Mouse (Mus musculus) bone marrow, adult 2 months (tissue): ENCODE measurements around the gene Gm10382. TPM values are rescaled to one million over a fixed set of nuclear protein-coding genes. Genes with fewer than 3 reads are reported as not detected.

Experiments
- H3K27ac ChIP-seq: fragments of 200-500 bp; 2 replicates; pipeline ENCODE4 v1.5.1; 2012; ENCODE audit warnings: low read depth, mild to moderate bottlenecking, control low read depth, inconsistent platforms, low read length; ENCODE audit not compliant: control insufficient read depth, poor library complexity, insufficient read depth
- H3K4me1 ChIP-seq: fragments of 200-500 bp; 2 replicates; pipeline ENCODE4 v1.6.1; 2011; ENCODE audit warnings: low read length; ENCODE audit not compliant: control insufficient read depth, insufficient read depth
- H3K4me3 ChIP-seq: fragments of 200-500 bp; replicated peaks from 2 replicates; pipeline ENCODE3; 2011; ENCODE audit warnings: mild to moderate bottlenecking, low read depth, low read length, control low read depth; ENCODE audit not compliant: control insufficient read depth
- CTCF ChIP-seq: fragments of 200-500 bp; IDR thresholded peaks from 2 replicates; pipeline ENCODE4 v1.5.1; 2011; ENCODE audit warnings: low read length, control low read depth; ENCODE audit not compliant: control insufficient read depth, insufficient read depth
- POLR2A ChIP-seq: fragments of 200-500 bp; IDR thresholded peaks from 2 replicates; pipeline ENCODE4 v1.6.1; 2011; ENCODE audit warnings: low read depth, mild to moderate bottlenecking, control low read depth, low read length, borderline replicate concordance; ENCODE audit not compliant: control insufficient read depth
- WGBS: fragments of 180-500 bp; shearing (Covaris S2); methylation state at CpG from one replicate; pipeline ENCODE4 v1.1.7; 2018; 5-methylcytosine and 5-hydroxymethylcytosine counted together
- polyA plus RNA-seq: library from polyadenylated mRNA; stranded (reverse); fragments of >200 nt; gene quantifications from 2 replicates; pipeline ENCODE4 v1.2.4, GENCODE M21; 2011; ENCODE audit warnings: low replicate concordance; ENCODE audit not compliant: missing spikeins, insufficient read depth, insufficient read length

Gene Gm10382
- polyA plus RNA-seq: not detected in 2 replicates

DNA sequence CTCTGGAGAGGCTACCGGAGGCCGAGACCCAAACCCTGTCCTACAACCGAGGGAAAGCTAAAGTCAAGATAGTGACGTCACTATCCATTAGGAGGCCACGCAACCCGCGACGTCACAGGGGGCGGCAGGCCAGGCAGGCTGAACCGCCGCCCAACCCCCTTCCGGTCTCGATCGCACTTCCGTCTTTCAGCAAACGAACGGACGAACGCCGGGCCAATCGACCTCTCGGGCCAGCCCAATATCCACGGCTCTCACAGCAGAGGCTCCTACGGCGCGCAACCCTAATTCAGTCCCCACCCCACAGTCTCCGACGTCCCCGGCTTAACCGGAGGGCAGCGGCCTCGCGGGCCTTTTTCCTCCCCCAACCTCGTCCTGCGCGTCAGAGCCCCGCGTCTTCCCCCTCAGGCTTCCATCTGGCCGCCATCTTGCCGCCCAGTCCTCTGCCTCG is at the start of gene Gm10382:
Gene Gm10382 (plus strand): TSS at position 192 of the 448 bp plus-strand sequence.
- H3K4me3 ChIP-seq: peak within 1 kb of the TSS; percentile 83
- WGBS: under 1% methylated on average over 41 of the region's 41 CpGs
- H3K4me1 ChIP-seq: peaks cover 1% of the 10 kb centered on the region; the same call in 1 of the 2 replicates
- peak within 1 kb of the TSS; percentile 100 for H3K27ac ChIP-seq
- TF ChIP-seq CTCF (no peak), POLR2A (no peak; the same call in 1 of the 2 replicates)

DNA sequence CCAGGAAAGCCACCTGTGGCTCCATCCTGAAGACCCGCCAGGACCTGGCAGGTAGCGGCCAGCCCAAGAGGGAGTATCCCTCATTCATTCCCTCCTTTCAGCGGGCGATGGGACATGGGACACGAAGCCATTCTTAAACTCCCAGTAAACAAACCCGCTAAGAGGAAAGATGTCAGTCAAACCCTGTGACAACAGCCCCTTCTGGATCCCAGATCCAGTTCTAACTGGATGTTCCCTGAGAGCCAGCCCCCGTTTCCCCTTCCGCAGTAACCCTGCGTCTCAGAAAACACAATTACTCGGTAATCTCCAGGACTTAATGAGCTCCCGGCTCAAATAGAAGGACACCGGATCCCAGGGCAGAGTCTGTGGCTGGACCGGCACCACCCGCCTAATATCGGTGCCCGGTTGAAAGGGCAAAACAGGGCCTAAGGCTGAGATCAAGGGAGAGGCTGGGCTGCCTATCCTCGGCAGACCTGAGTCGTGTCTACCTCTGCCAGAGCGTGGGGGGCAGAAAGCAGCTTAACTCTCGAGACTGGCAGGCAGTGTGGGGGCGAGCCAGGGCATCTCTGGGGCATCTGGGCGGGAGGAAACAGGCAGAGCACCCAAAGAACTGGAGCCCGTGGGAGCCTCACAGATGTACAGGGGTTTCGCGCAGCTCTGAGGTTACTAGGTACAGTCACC is 49.1 kb upstream of the Gm10382 start:
- peak overlapping the region; percentile 93 for H3K4me3 ChIP-seq
- peaks cover 8% of the 10 kb centered on the region; the same call in 1 of the 2 replicates for H3K4me1 ChIP-seq
- TF ChIP-seq CTCF (no peak), POLR2A (no peak)
- peak overlapping the region; percentile 57 for H3K27ac ChIP-seq
- WGBS: 2% methylated on average over 25 of the region's 25 CpGs

DNA sequence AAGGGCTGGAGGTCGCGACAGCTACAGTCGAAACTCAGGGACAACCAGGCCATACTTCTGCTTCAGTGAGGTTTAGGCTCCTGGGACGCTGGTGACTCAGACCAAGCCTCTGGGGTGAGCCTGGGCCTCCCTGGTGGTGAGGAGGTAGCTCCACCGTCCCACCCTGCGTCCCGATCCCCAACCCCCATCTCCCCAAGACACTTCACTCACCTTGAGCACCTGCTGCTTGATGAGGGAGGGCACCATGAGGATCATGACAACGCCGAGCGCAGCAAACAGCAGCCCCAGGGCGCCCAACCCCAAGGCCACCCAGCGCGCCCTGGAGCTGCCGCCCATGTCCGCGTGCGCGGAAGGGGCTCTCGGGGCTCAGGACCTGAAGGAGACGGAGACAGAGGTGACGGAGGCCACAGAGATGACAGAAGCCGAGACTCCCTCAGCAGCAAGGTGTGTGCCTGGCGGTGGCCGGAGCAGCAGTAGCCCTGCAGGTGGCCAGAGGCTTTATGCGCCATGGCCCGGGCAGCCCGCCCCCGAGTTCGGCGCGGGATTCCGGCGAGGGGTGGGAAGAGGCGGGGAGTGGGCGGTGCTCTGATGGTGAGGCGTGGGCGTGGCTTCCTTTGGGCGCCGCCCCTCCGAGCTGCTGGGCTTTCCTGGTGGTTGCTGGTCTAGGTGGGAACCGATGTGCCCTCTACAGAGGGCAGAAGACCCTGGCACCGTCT is 48.4 kb upstream of the Gm10382 start, which contains the start of gene Scarb1:
Gene Scarb1 (minus strand): TSS at position 548 of the 716 bp plus-strand sequence.
- under 1% methylated on average over 42 of the region's 42 CpGs for WGBS
- Histone ChIP-seq H3K4me3 (peak within 1 kb of the TSS; percentile 93), H3K4me1 (peaks cover 8% of the 10 kb centered on the region; the same call in 1 of the 2 replicates), H3K27ac (peak within 1 kb of the TSS; percentile 57)
- TF ChIP-seq POLR2A (peak; percentile 72; the same call in 1 of the 2 replicates), CTCF (no peak)

DNA sequence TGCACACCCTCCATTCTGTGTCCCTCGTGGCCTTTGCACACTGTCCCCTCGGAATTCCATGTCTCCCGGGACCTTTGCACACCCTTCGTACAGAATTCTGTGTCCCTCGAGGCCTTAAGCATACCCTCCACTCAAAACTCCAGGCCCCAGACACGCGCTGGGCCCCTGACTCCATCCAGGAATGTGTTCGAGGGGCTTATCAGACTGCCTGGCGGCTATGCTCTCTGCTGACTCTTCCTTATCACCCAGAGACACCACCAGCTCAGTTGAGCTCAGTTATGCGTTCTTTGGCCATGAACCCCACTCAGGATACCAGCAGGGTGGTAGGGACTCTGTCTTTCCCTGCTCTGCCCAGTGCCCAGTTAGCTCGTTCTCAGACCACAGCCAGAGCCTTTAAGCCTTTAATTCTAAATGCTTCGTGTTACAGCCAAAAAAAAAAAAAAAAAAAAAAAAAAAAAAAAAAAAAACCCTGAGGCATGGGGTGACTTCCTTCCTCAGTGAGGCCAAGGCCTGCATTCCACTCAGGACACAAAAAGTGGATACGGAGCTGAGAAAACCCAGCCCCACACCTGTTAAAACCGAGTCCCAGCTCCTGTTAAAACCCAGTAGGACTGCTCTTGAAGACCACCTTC is 47.5 kb upstream of the Gm10382 start:
- Histone ChIP-seq H3K4me3 (no peak overlapping the region), H3K4me1 (peaks cover 8% of the 10 kb centered on the region; the same call in 1 of the 2 replicates), H3K27ac (peak overlapping the region; percentile 57; the same call in 1 of the 2 replicates)
- TF ChIP-seq POLR2A (no peak), CTCF (no peak)
- 35% methylated on average over 14 of the region's 14 CpGs for WGBS

DNA sequence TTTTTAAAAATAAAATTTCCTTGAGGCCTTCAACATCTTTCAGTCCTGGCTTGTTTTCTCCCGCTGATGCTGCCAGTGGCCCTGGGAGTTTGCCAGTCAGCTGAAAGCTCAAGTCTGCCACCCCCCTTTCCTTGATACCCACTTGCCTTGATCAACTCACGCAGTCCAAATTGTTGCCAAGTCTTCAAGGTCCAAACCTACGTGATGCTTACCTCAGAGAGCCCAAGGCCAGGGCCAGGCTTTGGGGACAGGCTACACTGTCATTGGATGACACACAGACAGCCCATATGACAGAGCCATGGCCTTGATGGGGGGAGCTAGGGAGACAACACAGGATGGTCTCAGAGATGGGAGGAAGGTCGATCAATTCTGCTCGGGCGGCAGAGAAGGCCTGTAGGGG is 44.8 kb upstream of the Gm10382 start:
- TF ChIP-seq CTCF: no peak
- TF ChIP-seq POLR2A: no peak
- WGBS: 92% methylated on average over 6 of the region's 6 CpGs
- no peak overlapping the region for H3K27ac ChIP-seq
- H3K4me1 ChIP-seq: peaks cover 1% of the 10 kb centered on the region; the same call in 1 of the 2 replicates
- H3K4me3 ChIP-seq: no peak overlapping the region

DNA sequence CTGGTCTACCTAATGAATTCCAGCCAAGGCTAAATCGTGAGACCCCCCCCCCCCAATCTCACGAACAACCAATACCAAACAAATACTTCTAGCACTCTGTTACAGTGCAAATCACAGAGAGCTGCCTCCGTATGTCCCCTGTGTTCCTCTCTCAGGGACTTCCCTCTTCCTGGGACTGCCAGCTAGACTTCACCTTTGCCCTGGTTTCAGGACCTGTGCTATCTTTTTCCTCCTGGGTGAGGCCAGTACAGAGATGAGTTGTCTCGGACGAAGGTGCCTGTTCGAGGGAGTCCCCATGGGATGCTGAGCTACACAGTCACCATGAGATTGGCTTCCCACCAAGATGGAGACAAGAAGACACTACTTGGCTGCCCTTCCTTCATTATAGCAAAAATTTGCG is 41.1 kb upstream of the Gm10382 start:
- WGBS: 60% methylated on average over 7 of the region's 7 CpGs
- TF ChIP-seq POLR2A: no peak
- Histone ChIP-seq H3K4me3 (no peak overlapping the region), H3K27ac (no peak overlapping the region), H3K4me1 (peaks cover 2% of the 10 kb centered on the region; the same call in 1 of the 2 replicates)

DNA sequence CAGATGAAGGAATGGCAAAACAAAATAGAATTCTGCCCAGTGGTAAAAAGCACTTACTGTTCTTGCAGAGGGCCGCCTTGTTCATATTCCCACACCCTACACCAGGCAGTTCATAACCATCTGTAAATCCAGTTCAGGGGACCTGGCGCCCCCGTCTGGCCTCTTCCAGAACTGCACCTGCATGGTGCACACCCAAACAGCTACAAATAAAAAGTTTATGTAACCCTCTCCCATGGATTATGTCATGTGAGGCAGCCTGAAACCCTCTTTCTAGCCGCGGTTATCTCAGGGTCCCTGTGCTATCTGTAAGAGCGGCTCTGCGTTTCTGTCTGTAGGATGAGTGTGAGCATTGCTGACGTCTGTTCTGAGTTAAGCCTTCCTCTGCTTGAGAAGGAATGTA is 40.6 kb upstream of the Gm10382 start:
- TF ChIP-seq CTCF (peak; percentile 73), POLR2A (no peak)
- Histone ChIP-seq H3K27ac (no peak overlapping the region), H3K4me1 (peaks cover 2% of the 10 kb centered on the region; the same call in 1 of the 2 replicates), H3K4me3 (no peak overlapping the region)
- 41% methylated on average over 8 of the region's 8 CpGs for WGBS

DNA sequence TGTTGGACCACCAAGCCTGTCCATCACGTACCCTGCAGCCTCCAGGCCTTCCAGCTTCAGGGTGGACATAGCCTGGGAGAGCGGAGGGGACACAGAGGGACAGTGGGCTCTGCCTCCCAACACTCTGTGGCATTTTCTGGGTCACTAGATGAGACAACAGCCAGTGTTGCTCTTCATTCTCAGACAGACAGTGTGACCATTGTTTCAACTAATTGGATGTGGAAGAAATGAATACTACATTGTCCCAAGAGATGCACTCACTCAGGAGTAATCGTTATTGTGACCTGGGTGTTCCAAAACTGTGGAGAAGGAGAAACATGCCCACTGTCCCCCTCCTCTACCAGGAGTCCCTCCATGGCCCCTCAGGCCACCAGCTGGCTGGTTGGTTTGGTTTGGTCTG is 39.7 kb upstream of the Gm10382 start:
- 91% methylated on average over 3 of the region's 3 CpGs for WGBS
- Histone ChIP-seq H3K4me3 (no peak overlapping the region), H3K4me1 (peaks cover 2% of the 10 kb centered on the region; the same call in 1 of the 2 replicates), H3K27ac (no peak overlapping the region)
- TF ChIP-seq POLR2A (no peak), CTCF (no peak)
